In genomic region chr11:32199230-32199629, GRCm38 (mm10) we compare ENCODE assay signal across 1 mouse cellular context.
TF ChIP-seq lines count a peak whose summit lies in the region.

No protein-coding gene starts in this region.

TF ChIP-seq in CH12.LX, 34 proteins besides CTCF, POLR2A, EP300 and RAD21:
- TF ChIP-seq ZC3H11A (IDR thresholded peaks at IDR 0.05; ENCODE audit: low read depth, low read length): no peak
- TF ChIP-seq JUND (conservative IDR thresholded peaks at IDR 0.05; ENCODE audit: low read depth, low read length): no peak
- TF ChIP-seq USF1 (IDR thresholded peaks at IDR 0.05; ENCODE audit: low read depth, low read length): no peak
- TF ChIP-seq NELFE (IDR thresholded peaks at IDR 0.05; ENCODE audit: low read depth, low read length): peak; percentile 34; the same call in 1 of the 2 replicates
- no peak for TF ChIP-seq HCFC1 (IDR thresholded peaks at IDR 0.05; ENCODE audit: low read depth, low read length)
- no peak for TF ChIP-seq CHD2 (IDR thresholded peaks at IDR 0.05; ENCODE audit: low read length)
- TF ChIP-seq MAZ (IDR thresholded peaks at IDR 0.05; ENCODE audit: low read depth, low read length): no peak
- TF ChIP-seq POLR2AphosphoS2 (IDR thresholded peaks at IDR 0.05; ENCODE audit: low read depth, low read length): no peak
- no peak for TF ChIP-seq RCOR1 (conservative IDR thresholded peaks at IDR 0.05; ENCODE audit: low read depth, low read length)
- TF ChIP-seq MEF2A (IDR thresholded peaks at IDR 0.05; ENCODE audit: borderline replicate concordance, low read depth, low read length): no peak
- TF ChIP-seq MAFK (IDR thresholded peaks at IDR 0.05; ENCODE audit: insufficient replicate concordance, low read length): no peak
- peak; percentile 48 for TF ChIP-seq BHLHE40 (IDR thresholded peaks at IDR 0.05; ENCODE audit: low read depth, low read length)
- TF ChIP-seq KAT2A (IDR thresholded peaks at IDR 0.05; ENCODE audit: insufficient replicate concordance, low read length): no peak
- no peak for TF ChIP-seq GABPA (IDR thresholded peaks at IDR 0.05; ENCODE audit: insufficient replicate concordance, low read depth, low read length)
- no peak for TF ChIP-seq ELF1 (IDR thresholded peaks at IDR 0.05; ENCODE audit: low read depth, low read length)
- TF ChIP-seq ZNF384 (IDR thresholded peaks at IDR 0.05; ENCODE audit: low read depth, low read length): no peak
- no peak for TF ChIP-seq E2F4 (IDR thresholded peaks at IDR 0.05; ENCODE audit: insufficient replicate concordance, low read depth, low read length)
- no peak for TF ChIP-seq MYC (IDR thresholded peaks at IDR 0.05; ENCODE audit: low read depth, low read length)
- no peak for TF ChIP-seq ZMIZ1 (IDR thresholded peaks at IDR 0.05; ENCODE audit: low read depth, low read length)
- peak; percentile 44; the same call in 1 of the 2 replicates for TF ChIP-seq SIN3A (IDR thresholded peaks at IDR 0.05; ENCODE audit: low read length)
- no peak for TF ChIP-seq JUN (IDR thresholded peaks at IDR 0.05; ENCODE audit: insufficient read depth, low read depth, low read length)
- TF ChIP-seq IRF4 (IDR thresholded peaks at IDR 0.05; ENCODE audit: low read depth, low read length): no peak
- no peak for TF ChIP-seq MXI1 (IDR thresholded peaks at IDR 0.05; ENCODE audit: low read depth, low read length)
- TF ChIP-seq USF2 (conservative IDR thresholded peaks at IDR 0.05; ENCODE audit: low read depth, low read length): no peak
- TF ChIP-seq ZKSCAN1 (IDR thresholded peaks at IDR 0.05; ENCODE audit: borderline replicate concordance, low read depth, low read length): no peak
- TF ChIP-seq TBP (conservative IDR thresholded peaks at IDR 0.05; ENCODE audit: low read depth, low read length): no peak; the same call in 1 of the 2 replicates
- TF ChIP-seq MAX (IDR thresholded peaks at IDR 0.05; ENCODE audit: low read length): peak; percentile 42; the same call in 1 of the 2 replicates
- TF ChIP-seq SMC3 (IDR thresholded peaks at IDR 0.05; ENCODE audit: low read depth, low read length): no peak
- no peak for TF ChIP-seq NRF1 (IDR thresholded peaks at IDR 0.05; ENCODE audit: low read depth, low read length)
- 0 out of 2 replicates have a peak, but pooled peaks have one; percentile 25 for TF ChIP-seq UBTF (IDR thresholded peaks at IDR 0.05; ENCODE audit: low read depth, low read length)
- peak; percentile 59 for TF ChIP-seq ETS1 (conservative IDR thresholded peaks at IDR 0.05; ENCODE audit: low read depth, low read length)
- TF ChIP-seq CHD1 (IDR thresholded peaks at IDR 0.05; ENCODE audit: low read depth, low read length): no peak
- no peak for TF ChIP-seq PAX5 (IDR thresholded peaks at IDR 0.05; ENCODE audit: low read length)
- peak; percentile 54; the same call in 1 of the 2 replicates for TF ChIP-seq TCF12 (IDR thresholded peaks at IDR 0.05; ENCODE audit: low read depth, low read length)
TF ChIP-seq in CH12.LX: peak in this region for 7.
